Mouse (Mus musculus): ENCODE data around the gene Zmynd10. TPM values are rescaled to one million over a fixed set of nuclear protein-coding genes. Genes with fewer than 3 reads are reported as not detected.
A peak's percentile ranks its signal among the peaks of the same experiment; 100 is the strongest.

Gene Zmynd10
- total and polyA plus RNA-seq, 3 experiments, result 1.3 TPM; not detected in 2

DNA sequence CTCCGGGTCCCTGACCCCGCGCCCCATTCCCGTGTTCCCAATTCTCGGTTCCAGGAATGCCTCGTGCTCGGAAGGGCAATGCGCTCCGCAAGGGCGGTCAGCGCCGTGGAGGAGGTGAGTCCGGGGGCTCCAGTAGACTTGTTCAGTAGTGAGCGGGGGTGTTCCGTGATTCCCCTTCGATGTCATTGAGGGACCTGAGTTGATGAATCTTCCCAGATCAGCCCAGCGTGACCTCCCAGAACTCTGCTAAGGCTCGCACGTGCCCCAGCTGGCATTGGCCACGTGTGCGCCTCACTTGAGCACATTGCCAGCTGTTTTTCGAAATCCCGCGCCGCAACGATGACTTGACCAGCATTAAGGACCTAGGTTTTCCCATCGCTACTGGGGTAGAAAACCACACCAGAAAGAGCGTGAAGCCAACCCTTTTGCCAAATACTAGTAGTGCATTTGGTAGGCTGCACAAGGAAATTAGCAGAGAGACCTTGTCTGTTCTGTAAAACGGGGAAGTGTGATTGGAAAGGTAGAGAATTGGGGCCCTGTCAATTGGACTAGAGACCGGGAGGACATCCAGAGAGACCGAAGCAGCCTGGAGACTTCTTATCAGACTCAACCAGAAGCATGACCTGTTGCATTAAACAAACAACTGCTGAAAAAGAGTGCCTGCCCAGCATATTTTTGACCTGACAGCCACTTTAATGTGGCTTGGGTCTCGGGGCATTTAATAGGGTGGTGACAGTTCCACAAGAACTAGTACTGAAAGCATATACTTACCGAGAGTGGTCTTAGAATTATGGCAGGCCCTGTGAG lies 40.9 kb downstream of the Zmynd10 start:
- intact Hi-C loops (cut with DNase I), result no loop called here
- DNase-seq, result no peak
- no peaks in the 10 kb centered on the region; the same call in 1 of the 2 replicates for H3K4me1 ChIP-seq (ENCODE audit: control insufficient read depth, insufficient read depth, low read length)

DNA sequence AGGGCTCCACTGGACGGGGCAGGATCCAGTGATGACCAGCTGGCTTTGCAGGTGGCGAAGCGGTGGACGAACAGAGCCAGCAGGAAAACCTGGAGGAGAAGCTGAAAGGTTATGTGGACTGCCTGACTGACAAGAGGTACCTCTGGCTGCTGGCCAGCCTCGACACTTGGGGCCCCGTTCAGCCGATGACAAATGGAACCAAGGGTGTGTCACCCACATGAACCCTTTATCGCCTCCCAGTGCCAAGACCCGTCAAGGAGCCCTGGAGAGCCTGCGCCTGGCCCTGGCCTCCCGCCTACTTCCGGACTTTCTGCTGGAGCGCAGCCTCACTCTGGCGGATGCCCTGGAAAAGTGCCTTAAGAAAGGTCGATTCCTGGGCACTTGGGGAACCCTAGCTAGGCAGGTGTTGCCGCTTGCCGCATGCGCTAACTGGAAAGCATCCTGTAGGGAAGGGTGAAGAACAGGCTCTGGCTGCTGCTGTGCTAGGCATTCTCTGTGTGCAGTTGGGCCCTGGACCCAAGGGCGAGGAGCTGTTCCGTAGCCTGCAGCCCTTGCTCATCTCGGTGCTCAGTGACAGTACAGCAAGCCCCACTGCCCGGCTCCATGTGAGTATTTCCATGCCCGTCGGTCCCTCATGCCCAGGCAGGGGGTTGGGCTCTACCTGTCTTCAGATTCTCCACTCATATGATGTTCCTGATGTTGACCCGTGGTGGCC lies 43.1 kb downstream of the Zmynd10 start:
- H3K4me1 ChIP-seq (ENCODE audit: control insufficient read depth, insufficient read depth, low read length), result peaks cover 2% of the 10 kb centered on the region; the same call in 1 of the 2 replicates
- H3K27me3 ChIP-seq (ENCODE audit: control insufficient read depth, insufficient read depth, low read length), result no peaks in the 10 kb centered on the region
- DNase-seq, result peak in 1 of 2 experiments; percentile 72
- H3K36me3 ChIP-seq (ENCODE audit: control insufficient read depth, insufficient read depth, low read length), result no peaks in the 10 kb centered on the region
- no peaks in the 10 kb centered on the region for H3K79me2 ChIP-seq (replicated peaks; ENCODE audit: control insufficient read depth, insufficient read depth, low read length)
- intact Hi-C loops (cut with DNase I), result no loop called here
- no peak overlapping the region for H3K4me3 ChIP-seq
- H3K27ac ChIP-seq, result peak overlapping the region; percentile 48; the same call in 1 of the 2 replicates
- 64% methylated on average over 25 of the region's 25 CpGs for WGBS
- no peak for TF ChIP-seq CTCF (IDR thresholded peaks at IDR 0.05)
- TF ChIP-seq EP300 (IDR thresholded peaks at IDR 0.05; ENCODE audit: insufficient read depth, low read depth, low read length), result no peak
- no peak for TF ChIP-seq POLR2A (IDR thresholded peaks at IDR 0.05; ENCODE audit: insufficient read depth, low read depth, low read length)
- no peak overlapping the region for H3K9ac ChIP-seq (ENCODE audit: low read depth, low read length)

More for the DNA sequence above, 40.9 kb downstream of the Zmynd10 start:
- no peaks in the 10 kb centered on the region for H3K79me2 ChIP-seq (replicated peaks; ENCODE audit: control insufficient read depth, insufficient read depth, low read length)
- H3K27ac ChIP-seq, result peak overlapping the region; percentile 79
- no peaks in the 10 kb centered on the region for H3K27me3 ChIP-seq (ENCODE audit: control insufficient read depth, insufficient read depth, low read length)
- WGBS, result 1% methylated on average over 33 of the region's 33 CpGs
- H3K9ac ChIP-seq (ENCODE audit: low read depth, low read length), result peak overlapping the region; percentile 64
- TF ChIP-seq POLR2A (IDR thresholded peaks at IDR 0.05; ENCODE audit: insufficient read depth, low read depth, low read length) (no peak), EP300 (IDR thresholded peaks at IDR 0.05; ENCODE audit: insufficient read depth, low read depth, low read length) (no peak), CTCF (IDR thresholded peaks at IDR 0.05) (no peak)
- H3K36me3 ChIP-seq (ENCODE audit: control insufficient read depth, insufficient read depth, low read length), result no peaks in the 10 kb centered on the region
- H3K4me3 ChIP-seq, result peak overlapping the region; percentile 84

DNA sequence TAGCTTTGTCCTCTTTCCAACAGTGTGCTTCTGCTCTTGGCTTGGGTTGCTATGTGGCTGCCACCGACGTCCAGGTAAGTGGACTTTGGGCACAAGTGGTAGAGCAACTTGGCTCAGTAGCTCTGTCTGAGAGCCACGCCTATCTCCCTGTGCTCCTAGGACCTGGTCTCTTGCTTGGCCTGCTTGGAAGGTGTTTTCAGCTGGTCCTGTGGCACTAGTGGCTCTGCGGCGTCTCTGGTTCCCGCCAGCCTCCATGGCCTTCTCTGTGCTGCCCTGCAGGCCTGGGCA lies 43.6 kb downstream of the Zmynd10 start:
- Histone ChIP-seq H3K79me2 (replicated peaks; ENCODE audit: control insufficient read depth, insufficient read depth, low read length) (no peaks in the 10 kb centered on the region), H3K27me3 (ENCODE audit: control insufficient read depth, insufficient read depth, low read length) (no peaks in the 10 kb centered on the region), H3K27ac (no peak overlapping the region; the same call in 1 of the 2 replicates), H3K36me3 (ENCODE audit: control insufficient read depth, insufficient read depth, low read length) (no peaks in the 10 kb centered on the region), H3K4me1 (ENCODE audit: control insufficient read depth, insufficient read depth, low read length) (peaks cover 2% of the 10 kb centered on the region; the same call in 1 of the 2 replicates), H3K9ac (ENCODE audit: low read depth, low read length) (no peak overlapping the region), H3K4me3 (no peak overlapping the region)
- no peak for TF ChIP-seq POLR2A (IDR thresholded peaks at IDR 0.05; ENCODE audit: insufficient read depth, low read depth, low read length)
- no peak for TF ChIP-seq CTCF (IDR thresholded peaks at IDR 0.05)
- 78% methylated on average over 6 of the region's 6 CpGs for WGBS
- intact Hi-C loops (cut with DNase I), result no loop called here
- no peak for DNase-seq

DNA sequence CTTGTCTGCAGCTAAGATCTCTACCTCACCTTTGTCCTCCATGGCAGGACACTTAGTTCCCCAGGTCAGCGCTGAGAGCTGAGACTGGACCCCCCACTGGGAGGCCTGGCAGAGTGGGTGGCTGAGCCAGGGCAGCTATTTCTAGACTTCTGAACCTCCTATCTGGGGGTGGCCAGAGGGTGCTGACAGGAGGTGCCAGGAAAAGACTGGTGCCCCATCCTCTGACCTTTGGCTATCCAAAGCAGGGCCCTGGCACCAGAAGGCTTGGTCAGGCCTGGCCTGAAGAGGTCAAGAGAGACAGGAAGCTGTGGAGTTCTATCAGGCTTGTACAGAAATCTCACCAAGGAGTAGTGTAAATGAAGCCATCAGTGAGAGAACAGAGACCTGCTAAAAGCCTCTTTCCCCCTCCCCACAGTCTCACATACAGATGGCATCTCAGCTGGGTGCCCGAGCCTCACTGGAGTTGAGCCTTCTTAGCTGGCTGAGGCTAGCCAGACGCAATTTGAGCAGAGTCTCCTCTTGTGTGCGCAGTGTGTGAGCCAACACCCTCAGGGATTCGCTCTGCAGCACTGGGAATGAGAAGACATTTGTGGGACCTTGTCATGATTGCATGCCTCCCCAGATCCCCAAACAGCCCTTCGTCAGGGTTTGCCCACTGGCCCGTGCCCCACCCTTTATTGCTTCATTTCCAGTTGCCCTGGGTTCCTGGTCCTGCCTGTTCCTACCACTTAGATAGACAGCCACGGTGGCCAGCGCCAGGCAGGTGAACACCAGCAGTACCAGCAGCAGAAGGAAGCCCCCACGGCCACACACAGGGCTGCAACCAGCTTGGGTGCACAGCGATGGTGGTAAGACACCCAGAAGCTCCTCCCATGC lies 46.2 kb downstream of the Zmynd10 start:
- Histone ChIP-seq H3K4me3 (no peak overlapping the region), H3K79me2 (replicated peaks; ENCODE audit: control insufficient read depth, insufficient read depth, low read length) (no peaks in the 10 kb centered on the region), H3K4me1 (ENCODE audit: control insufficient read depth, insufficient read depth, low read length) (peaks cover 9% of the 10 kb centered on the region), H3K9ac (ENCODE audit: low read depth, low read length) (no peak overlapping the region), H3K27me3 (ENCODE audit: control insufficient read depth, insufficient read depth, low read length) (no peaks in the 10 kb centered on the region), H3K27ac (peak overlapping the region; percentile 74), H3K36me3 (ENCODE audit: control insufficient read depth, insufficient read depth, low read length) (no peaks in the 10 kb centered on the region)
- peak; percentile 57 to 77 for DNase-seq
- WGBS, result 61% methylated on average over 11 of the region's 11 CpGs
- TF ChIP-seq EP300 (IDR thresholded peaks at IDR 0.05; ENCODE audit: insufficient read depth, low read depth, low read length) (no peak), CTCF (IDR thresholded peaks at IDR 0.05) (no peak), POLR2A (IDR thresholded peaks at IDR 0.05; ENCODE audit: insufficient read depth, low read depth, low read length) (0 out of 2 replicates have a peak, but pooled peaks have one; percentile 7)
- intact Hi-C loops (cut with DNase I), result no loop called here

GRCm38 (mm10) chr9:107594281-107595062 lies 47.4 kb downstream of the Zmynd10 start:
- TF ChIP-seq EP300 (IDR thresholded peaks at IDR 0.05; ENCODE audit: insufficient read depth, low read depth, low read length) (no peak), CTCF (IDR thresholded peaks at IDR 0.05) (no peak), POLR2A (IDR thresholded peaks at IDR 0.05; ENCODE audit: insufficient read depth, low read depth, low read length) (no peak)
- no peak overlapping the region for H3K9ac ChIP-seq (ENCODE audit: low read depth, low read length)
- 62% methylated on average over 8 of the region's 8 CpGs for WGBS
- no peaks in the 10 kb centered on the region for H3K79me2 ChIP-seq (replicated peaks; ENCODE audit: control insufficient read depth, insufficient read depth, low read length)
- DNase-seq, result no peak
- intact Hi-C loops (cut with DNase I), result no loop called here
- H3K27ac ChIP-seq, result peak overlapping the region; percentile 74; the same call in 1 of the 2 replicates
- no peaks in the 10 kb centered on the region for H3K36me3 ChIP-seq (ENCODE audit: control insufficient read depth, insufficient read depth, low read length)
- H3K4me1 ChIP-seq (ENCODE audit: control insufficient read depth, insufficient read depth, low read length), result peaks cover 9% of the 10 kb centered on the region
- no peak overlapping the region for H3K4me3 ChIP-seq
- H3K27me3 ChIP-seq (ENCODE audit: control insufficient read depth, insufficient read depth, low read length), result no peaks in the 10 kb centered on the region

Data from heart, adult 2 months (tissue).